Mouse (Mus musculus): ENCODE results near the gene Slpi. TPM values are rescaled to one million over a fixed set of nuclear protein-coding genes. Genes with fewer than 3 reads are reported as not detected.

Slpi gene
- polyA plus RNA-seq, 1 experiment: 9.4 TPM

GRCm38 (mm10) chr2:164432541-164433191 is 43.8 kb upstream of the Slpi start:
- peaks cover 22% of the 10 kb centered on the region for H3K36me3 ChIP-seq (ENCODE audit: control insufficient read depth, insufficient read depth)
- H3ac ChIP-seq (ENCODE audit: control insufficient read depth, insufficient read length): no peak overlapping the region
- peaks cover 56% of the 10 kb centered on the region for H3K79me2 ChIP-seq (ENCODE audit: control insufficient read depth, insufficient read depth)
- TF ChIP-seq MYOG (IDR thresholded peaks at IDR 0.05; ENCODE audit: control insufficient read depth in 1 of 3, insufficient read depth in 1 of 3, insufficient read length in 2 of 3, low read depth in 2 of 3) (peak; percentile 11 to 80 (median 26)), MYOD1 (IDR thresholded peaks at IDR 0.05; ENCODE audit: control insufficient read depth in 1 of 3, insufficient read length in 2 of 3, low read depth in 2 of 3) (peak in 2 of 3 experiments; percentile 1 to 31), TCF3 (IDR thresholded peaks at IDR 0.05; ENCODE audit: insufficient read length, low read depth) (peak; percentile 52), SRF (IDR thresholded peaks at IDR 0.05; ENCODE audit: control insufficient read depth, insufficient read length, low read depth) (peak; percentile 31), POLR2AphosphoS2 (IDR thresholded peaks at IDR 0.05; ENCODE audit: insufficient read length, low read depth) (peak; percentile 10), TCF12 (IDR thresholded peaks at IDR 0.05; ENCODE audit: insufficient read depth, poor library complexity, severe bottlenecking) (peak; percentile 54), REST (IDR thresholded peaks at IDR 0.05; ENCODE audit: insufficient read depth, insufficient read length) (no peak), USF1 (IDR thresholded peaks at IDR 0.05; ENCODE audit: low read depth) (no peak), POLR2A (IDR thresholded peaks at IDR 0.05; ENCODE audit: insufficient read length, low read depth) (no peak), MAX (IDR thresholded peaks at IDR 0.05; ENCODE audit: low read depth) (no peak), CEBPB (IDR thresholded peaks at IDR 0.05; ENCODE audit: insufficient read depth, poor library complexity, severe bottlenecking) (no peak), E2F4 (IDR thresholded peaks at IDR 0.05; ENCODE audit: insufficient read depth) (no peak)
- peak overlapping the region; percentile 84 for H3K4me2 ChIP-seq (ENCODE audit: low read depth)
- H3K4me3 ChIP-seq: peak overlapping the region; percentile 2
- H3K27me3 ChIP-seq (ENCODE audit: control insufficient read depth, insufficient read depth, insufficient read length): no peaks in the 10 kb centered on the region

GRCm38 (mm10) chr2:164431676-164432465 is 43.0 kb upstream of the Slpi start:
- peaks cover 29% of the 10 kb centered on the region for H3K36me3 ChIP-seq (ENCODE audit: control insufficient read depth, insufficient read depth)
- H3K79me2 ChIP-seq (ENCODE audit: control insufficient read depth, insufficient read depth): peaks cover 48% of the 10 kb centered on the region
- no peaks in the 10 kb centered on the region for H3K27me3 ChIP-seq (ENCODE audit: control insufficient read depth, insufficient read depth, insufficient read length)
- TF ChIP-seq POLR2A (IDR thresholded peaks at IDR 0.05; ENCODE audit: insufficient read length, low read depth) (peak; percentile 29), E2F4 (IDR thresholded peaks at IDR 0.05; ENCODE audit: insufficient read depth) (no peak), POLR2AphosphoS2 (IDR thresholded peaks at IDR 0.05; ENCODE audit: insufficient read length, low read depth) (no peak), MYOD1 (IDR thresholded peaks at IDR 0.05; ENCODE audit: control insufficient read depth in 1 of 3, insufficient read length in 2 of 3, low read depth in 2 of 3) (peak in 2 of 3 experiments; percentile 34 to 58), MAX (IDR thresholded peaks at IDR 0.05; ENCODE audit: low read depth) (no peak), SRF (IDR thresholded peaks at IDR 0.05; ENCODE audit: control insufficient read depth, insufficient read length, low read depth) (no peak), CEBPB (IDR thresholded peaks at IDR 0.05; ENCODE audit: insufficient read depth, poor library complexity, severe bottlenecking) (no peak), MYOG (IDR thresholded peaks at IDR 0.05; ENCODE audit: control insufficient read depth in 1 of 3, insufficient read depth in 1 of 3, insufficient read length in 2 of 3, low read depth in 2 of 3) (peak in 1 of 3 experiments; percentile 56), TCF12 (IDR thresholded peaks at IDR 0.05; ENCODE audit: insufficient read depth, poor library complexity, severe bottlenecking) (no peak), REST (IDR thresholded peaks at IDR 0.05; ENCODE audit: insufficient read depth, insufficient read length) (no peak), USF1 (IDR thresholded peaks at IDR 0.05; ENCODE audit: low read depth) (no peak), TCF3 (IDR thresholded peaks at IDR 0.05; ENCODE audit: insufficient read length, low read depth) (peak; percentile 11)
- peak overlapping the region; percentile 2 for H3K4me3 ChIP-seq
- no peak overlapping the region for H3ac ChIP-seq (ENCODE audit: control insufficient read depth, insufficient read length)
- H3K4me2 ChIP-seq (ENCODE audit: low read depth): peak overlapping the region; percentile 84

GRCm38 (mm10) chr2:164430697-164431096 is 41.8 kb upstream of the Slpi start:
- TF ChIP-seq E2F4 (IDR thresholded peaks at IDR 0.05; ENCODE audit: insufficient read depth) (no peak), REST (IDR thresholded peaks at IDR 0.05; ENCODE audit: insufficient read depth, insufficient read length) (no peak), TCF12 (IDR thresholded peaks at IDR 0.05; ENCODE audit: insufficient read depth, poor library complexity, severe bottlenecking) (no peak), CEBPB (IDR thresholded peaks at IDR 0.05; ENCODE audit: insufficient read depth, poor library complexity, severe bottlenecking) (no peak), USF1 (IDR thresholded peaks at IDR 0.05; ENCODE audit: low read depth) (no peak), MYOG (IDR thresholded peaks at IDR 0.05; ENCODE audit: control insufficient read depth in 1 of 3, insufficient read depth in 1 of 3, insufficient read length in 2 of 3, low read depth in 2 of 3) (no peak), POLR2AphosphoS2 (IDR thresholded peaks at IDR 0.05; ENCODE audit: insufficient read length, low read depth) (no peak), SRF (IDR thresholded peaks at IDR 0.05; ENCODE audit: control insufficient read depth, insufficient read length, low read depth) (no peak), MAX (IDR thresholded peaks at IDR 0.05; ENCODE audit: low read depth) (no peak), TCF3 (IDR thresholded peaks at IDR 0.05; ENCODE audit: insufficient read length, low read depth) (no peak)
- no peak overlapping the region for H3ac ChIP-seq (ENCODE audit: control insufficient read depth, insufficient read length)
- no peak overlapping the region for H3K4me2 ChIP-seq (ENCODE audit: low read depth)
- peaks cover 36% of the 10 kb centered on the region for H3K79me2 ChIP-seq (ENCODE audit: control insufficient read depth, insufficient read depth)
- H3K36me3 ChIP-seq (ENCODE audit: control insufficient read depth, insufficient read depth): peaks cover 38% of the 10 kb centered on the region
- no peaks in the 10 kb centered on the region for H3K27me3 ChIP-seq (ENCODE audit: control insufficient read depth, insufficient read depth, insufficient read length)
- no peak overlapping the region for H3K4me3 ChIP-seq

- Histone ChIP-seq H3K4me3 (no peak overlapping the region), H3K27me3 (ENCODE audit: control insufficient read depth, insufficient read depth, insufficient read length) (no peaks in the 10 kb centered on the region), H3K36me3 (ENCODE audit: control insufficient read depth, insufficient read depth) (peaks cover 38% of the 10 kb centered on the region), H3ac (ENCODE audit: control insufficient read depth, insufficient read length) (no peak overlapping the region), H3K79me2 (ENCODE audit: control insufficient read depth, insufficient read depth) (peaks cover 30% of the 10 kb centered on the region), H3K4me2 (ENCODE audit: low read depth) (no peak overlapping the region)
- TF ChIP-seq POLR2AphosphoS2 (IDR thresholded peaks at IDR 0.05; ENCODE audit: insufficient read length, low read depth) (no peak), SRF (IDR thresholded peaks at IDR 0.05; ENCODE audit: control insufficient read depth, insufficient read length, low read depth) (no peak), MYOG (IDR thresholded peaks at IDR 0.05; ENCODE audit: control insufficient read depth in 1 of 3, insufficient read depth in 1 of 3, insufficient read length in 2 of 3, low read depth in 2 of 3) (no peak), TCF12 (IDR thresholded peaks at IDR 0.05; ENCODE audit: insufficient read depth, poor library complexity, severe bottlenecking) (no peak), TCF3 (IDR thresholded peaks at IDR 0.05; ENCODE audit: insufficient read length, low read depth) (no peak), REST (IDR thresholded peaks at IDR 0.05; ENCODE audit: insufficient read depth, insufficient read length) (no peak), MYOD1 (IDR thresholded peaks at IDR 0.05; ENCODE audit: control insufficient read depth in 1 of 3, insufficient read length in 2 of 3, low read depth in 2 of 3) (no peak), E2F4 (IDR thresholded peaks at IDR 0.05; ENCODE audit: insufficient read depth) (no peak), POLR2A (IDR thresholded peaks at IDR 0.05; ENCODE audit: insufficient read length, low read depth) (no peak), CEBPB (IDR thresholded peaks at IDR 0.05; ENCODE audit: insufficient read depth, poor library complexity, severe bottlenecking) (no peak), USF1 (IDR thresholded peaks at IDR 0.05; ENCODE audit: low read depth) (no peak), MAX (IDR thresholded peaks at IDR 0.05; ENCODE audit: low read depth) (no peak)
Observed at GRCm38 (mm10) chr2:164429881-164430615, 41.2 kb upstream of the Slpi start.
